Mouse (Mus musculus) ES-CJ7 (cell line): ENCODE results near the gene Plekhs1.
A peak's percentile ranks its signal among the peaks of the same experiment; 100 is the strongest.
"Not testable (repeated sequence)": the region's sequence is repeated elsewhere in the genome, so short reads cannot be mapped to it uniquely, and the experiment has no call there.

Source experiments
- DNase-seq: peaks from one replicate; pipeline ENCODE4 v3.0.0; 2011; ENCODE audit warnings: low read depth, low spot score

Gene Plekhs1

DNA sequence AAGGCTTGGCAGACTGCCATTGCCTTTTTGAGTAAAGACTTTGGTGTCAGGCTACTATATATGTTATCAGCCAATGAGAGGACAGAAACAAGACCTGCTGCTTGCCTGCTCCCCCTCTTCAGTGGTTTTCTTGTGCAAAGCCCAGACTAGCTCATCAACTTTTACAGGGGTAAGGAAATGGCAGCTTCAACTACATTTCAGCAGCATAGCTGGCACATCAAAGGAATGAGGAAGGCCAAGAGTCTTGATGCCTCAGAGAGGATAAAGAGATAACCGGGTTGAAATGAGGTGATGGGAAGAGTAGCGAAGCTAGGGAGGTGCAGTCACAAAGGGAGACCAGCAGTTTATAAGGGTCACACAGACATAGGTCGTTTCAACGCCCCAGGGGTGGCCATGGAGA, 3.9 kb upstream of the Plekhs1 start:
- no peak for DNase-seq

- DNase-seq, result no peak
These were observed 2.0 kb upstream of the Plekhs1 start for GRCm38 (mm10) chr19:56459154-56460050.

DNA sequence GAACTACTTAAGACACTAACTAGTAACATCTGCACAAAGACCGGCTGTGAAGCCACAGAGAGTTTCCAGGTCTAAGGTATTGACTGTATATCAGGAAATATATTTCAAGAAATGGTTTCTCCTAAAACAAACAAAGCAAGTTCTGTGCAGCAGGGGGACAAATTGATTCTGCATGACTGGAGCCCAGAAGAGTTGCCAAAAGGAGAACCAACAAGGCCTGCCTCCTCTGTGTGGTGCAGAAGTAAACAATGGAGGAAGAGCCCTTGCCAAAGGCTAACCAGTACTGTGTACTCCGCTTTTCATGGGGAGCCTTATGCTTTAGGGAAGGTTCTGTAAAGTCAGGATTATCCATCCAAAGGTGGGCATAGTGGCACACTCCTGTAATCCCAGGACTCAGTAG, 1.2 kb upstream of the Plekhs1 start:
- DNase-seq, result no peak

GRCm38 (mm10) chr19:56462786-56463185, 1.3 kb downstream of the Plekhs1 start:
- DNase-seq, result no peak

- DNase-seq, result no peak
These were observed 5.0 kb downstream of the Plekhs1 start for GRCm38 (mm10) chr19:56466486-56466885.

DNA sequence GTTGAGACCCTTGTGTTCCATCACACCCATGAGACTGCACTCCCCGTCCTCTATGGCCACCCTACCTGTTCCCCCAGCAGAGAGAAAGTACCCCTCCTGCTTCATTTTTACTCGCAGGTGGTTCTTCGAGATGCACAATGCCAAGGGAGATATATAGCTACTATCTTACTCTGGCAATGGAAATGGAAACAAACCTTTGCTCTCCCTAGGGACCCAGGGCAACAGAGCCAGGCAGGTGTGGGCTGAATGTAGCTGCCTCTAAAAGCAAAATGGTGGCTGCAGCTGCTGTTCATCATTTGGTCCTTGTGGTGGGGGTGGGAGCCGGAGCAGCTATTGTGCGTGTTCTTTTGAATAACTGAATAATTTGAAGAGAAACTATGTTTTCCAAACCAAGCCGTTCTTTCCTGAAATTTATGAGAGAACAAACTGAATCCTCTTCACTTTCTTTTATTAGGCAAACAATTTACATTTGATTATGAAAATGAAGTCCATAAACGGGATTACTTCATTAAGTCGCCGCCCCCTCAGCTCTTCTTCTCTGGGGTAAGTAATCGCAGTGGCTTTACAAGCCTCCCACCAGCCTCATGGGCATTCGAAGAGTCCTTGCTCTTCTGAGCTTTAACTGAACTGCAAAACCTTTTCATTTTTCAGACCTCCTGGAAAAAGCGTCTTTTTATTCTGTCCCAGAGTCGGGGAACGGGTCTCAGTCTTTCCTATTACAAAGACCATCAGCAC, 9.0 kb downstream of the Plekhs1 start:
- DNase-seq, result no peak

- DNase-seq, result no peak
These were observed 10.5 kb downstream of the Plekhs1 start for GRCm38 (mm10) chr19:56471934-56472333.

GRCm38 (mm10) chr19:56474869-56475550, 13.6 kb downstream of the Plekhs1 start:
- peak; percentile 66 for DNase-seq

- DNase-seq, result no peak
These were observed 15.1 kb downstream of the Plekhs1 start for GRCm38 (mm10) chr19:56476546-56476945.

DNA sequence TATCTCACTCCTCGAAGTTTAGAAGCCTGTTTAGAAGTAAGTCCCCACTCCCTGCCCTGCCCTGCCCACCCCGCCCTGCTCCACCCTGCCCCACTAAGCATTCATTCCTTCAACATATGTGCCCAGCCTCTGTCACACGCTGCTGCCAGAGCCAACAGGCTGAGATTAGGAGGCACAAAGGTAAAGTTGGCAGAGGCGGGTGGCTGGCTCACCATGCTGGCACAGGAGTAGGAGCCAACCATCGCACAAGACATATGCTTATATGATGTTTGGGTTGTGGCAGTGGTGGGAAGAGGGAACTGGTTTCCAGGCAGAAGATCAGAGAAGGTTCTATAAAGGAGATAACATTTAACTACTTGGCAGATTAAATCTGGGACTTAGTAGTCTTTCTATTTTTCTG, 15.8 kb downstream of the Plekhs1 start:
- no peak for DNase-seq

DNA sequence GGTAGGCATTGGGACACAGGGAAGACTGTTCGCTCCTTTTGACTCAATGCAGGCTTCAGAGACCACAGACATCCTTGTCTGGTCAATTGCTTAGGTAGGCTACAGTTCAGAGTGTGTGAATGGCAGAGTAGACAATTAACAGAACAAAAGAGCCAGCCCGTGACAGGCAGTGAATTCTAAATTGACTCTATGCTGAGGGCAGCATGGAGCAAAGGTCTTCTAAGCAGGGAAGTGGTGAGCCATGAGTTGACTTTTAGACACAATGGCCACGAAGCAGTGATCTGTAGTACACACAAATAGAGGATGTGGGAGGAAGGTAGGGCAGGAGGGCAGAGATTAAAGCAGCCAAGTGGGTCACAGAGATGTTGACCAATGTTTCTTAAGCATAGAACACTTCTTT, 16.4 kb downstream of the Plekhs1 start:
- DNase-seq, result peak; percentile 22

- no peak for DNase-seq
These were observed 23.4 kb downstream of the Plekhs1 start for GRCm38 (mm10) chr19:56484630-56485375.

DNA sequence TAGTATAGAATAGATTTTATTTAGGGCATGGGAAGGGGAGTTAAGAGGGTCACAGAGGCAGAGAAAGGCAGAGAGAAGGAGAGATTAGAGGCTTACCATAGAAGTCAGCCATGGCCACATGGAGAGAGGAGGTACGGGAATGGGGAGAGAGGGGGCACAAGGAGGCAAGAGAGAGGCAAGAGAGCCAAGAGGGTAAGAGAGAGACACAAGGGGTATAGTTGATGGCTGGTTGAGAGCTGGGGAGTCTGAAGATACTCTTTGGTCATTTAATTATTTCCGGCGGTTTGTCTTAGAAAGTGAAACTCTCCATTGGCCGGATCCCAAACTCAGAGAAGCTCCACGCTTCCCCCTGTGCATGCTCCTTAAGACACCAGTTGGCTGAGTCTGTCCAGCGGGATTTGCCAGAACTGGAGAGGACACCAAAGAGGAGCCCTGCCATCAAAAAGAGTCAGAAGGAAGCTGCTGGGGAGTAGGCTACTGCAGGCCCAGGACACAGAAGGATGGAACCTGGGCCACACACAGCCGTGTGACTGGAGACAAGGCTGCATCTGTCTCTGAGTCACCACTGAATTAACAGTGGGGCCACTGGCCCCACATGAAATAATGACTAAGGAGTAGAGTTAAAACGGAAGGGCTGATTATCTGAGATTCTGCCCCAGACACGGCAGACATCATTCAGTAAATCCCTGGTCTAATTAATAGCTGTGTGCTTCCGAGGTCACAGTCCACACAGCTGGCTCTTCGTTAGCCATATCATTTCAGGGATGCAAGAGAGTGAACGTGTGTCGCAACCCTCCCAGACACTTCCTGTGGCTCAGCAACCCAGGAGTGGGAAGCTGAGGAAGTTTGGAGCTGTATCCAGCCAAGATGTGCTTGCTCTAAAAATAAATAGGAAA, 24.2 kb downstream of the Plekhs1 start:
- DNase-seq, result no peak

- no peak for DNase-seq
These were observed 25.5 kb downstream of the Plekhs1 start for GRCm38 (mm10) chr19:56486926-56487325.

DNA sequence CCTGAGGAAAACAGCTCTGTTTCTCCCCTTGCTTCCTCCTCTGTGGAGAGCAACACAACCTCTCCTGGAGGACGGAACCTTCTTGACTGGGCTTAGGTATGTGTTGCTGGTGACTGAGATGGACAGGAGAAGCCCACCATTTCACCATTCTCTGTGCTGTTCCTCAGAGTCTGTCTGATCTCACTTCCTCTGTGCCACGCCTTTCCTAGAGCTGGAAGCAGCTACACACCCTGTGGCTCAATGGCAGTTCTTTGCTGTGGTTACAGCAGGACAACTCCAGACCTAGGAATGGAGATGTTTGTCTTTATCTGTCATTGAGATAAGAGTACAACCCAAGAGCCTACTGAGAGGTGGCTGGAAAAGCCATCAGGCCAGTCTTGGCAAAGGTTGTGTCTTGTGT, 25.9 kb downstream of the Plekhs1 start:
- DNase-seq, result no peak

- no peak for DNase-seq
These were observed 28.2 kb downstream of the Plekhs1 start for GRCm38 (mm10) chr19:56489601-56490000.

DNA sequence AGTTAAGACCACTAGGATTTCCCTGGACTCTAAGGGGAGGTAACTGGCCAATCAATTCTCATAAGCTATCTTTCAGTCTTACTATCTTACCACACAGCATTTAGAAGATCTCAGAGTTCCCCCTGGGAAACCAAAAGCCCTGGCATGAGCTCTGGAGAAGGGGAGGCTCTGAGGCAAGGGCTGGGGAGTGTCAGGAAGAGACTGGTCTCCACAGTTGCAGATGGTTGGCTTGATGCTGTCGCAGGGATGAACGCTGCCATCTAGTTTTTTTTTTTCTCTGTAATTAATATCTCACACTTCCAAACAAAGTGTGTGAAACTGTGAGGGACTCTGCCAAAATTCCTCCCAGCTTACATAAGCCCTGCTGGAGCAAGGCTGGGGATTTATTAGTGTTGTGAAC, 32.7 kb downstream of the Plekhs1 start:
- not testable (repeated sequence) for DNase-seq

GRCm38 (mm10) chr19:56503069-56503468, 41.6 kb downstream of the Plekhs1 start:
- DNase-seq, result not testable (repeated sequence)

- not testable (repeated sequence) for DNase-seq
These were observed 42.1 kb downstream of the Plekhs1 start for GRCm38 (mm10) chr19:56503525-56503924.

DNA sequence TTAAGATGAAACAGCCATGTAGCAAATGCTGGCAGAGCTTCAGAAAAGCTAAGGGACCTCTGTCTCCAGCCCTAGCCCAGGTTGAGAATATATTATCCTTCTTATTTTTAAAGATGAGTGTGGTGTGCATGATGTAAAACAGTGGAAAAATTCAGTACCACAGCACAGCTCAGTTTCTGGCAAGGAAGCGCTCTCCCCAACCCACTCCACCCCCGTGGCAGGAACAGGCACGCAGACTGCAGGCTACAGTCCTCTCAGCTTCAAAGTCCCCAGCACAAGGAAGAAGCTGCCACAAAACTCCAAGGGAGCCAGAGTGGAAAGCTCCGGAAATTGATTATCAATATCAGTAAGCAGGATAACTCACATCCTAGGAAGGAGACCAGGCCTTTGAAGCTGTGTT, 49.8 kb downstream of the Plekhs1 start:
- not testable (repeated sequence) for DNase-seq
